Mouse (Mus musculus) inflammation-experienced regulatory T-cells, adult 6 months (primary cell): ENCODE results near the gene Atg4a-ps. TPM values are rescaled to one million over a fixed set of nuclear protein-coding genes. Genes with fewer than 3 reads are reported as not detected.
"Not testable (repeated sequence)": the region's sequence is repeated elsewhere in the genome, so short reads cannot be mapped to it uniquely, and the experiment has no call there.

Source experiments
- ATAC-seq: one replicate; pipeline ENCODE4 v1.8.0; 2017
- polyA plus RNA-seq, 3 experiments: library from polyadenylated mRNA; unstranded; fragments of 100-300 nt; shearing (Covaris generic); gene quantifications; one replicate each; pipeline ENCODE4 v1.2.1; 2017

Atg4a-ps gene
- polyA plus RNA-seq = 1 to 10 TPM; 1.3 to 3.6 (median 2.6) TPM

- not testable (repeated sequence) for ATAC-seq
These were observed at the start of gene Atg4a-ps for GRCm38 (mm10) chr3:103645968-103646367. Atg4a-ps (minus strand) TSS chr3:103646068.

- no peak for ATAC-seq
These were observed 49.7 kb upstream of the Atg4a-ps start for GRCm38 (mm10) chr3:103695556-103695955.

- no peak for ATAC-seq
These were observed 44.6 kb upstream of the Atg4a-ps start for GRCm38 (mm10) chr3:103690506-103690905.

- no peak for ATAC-seq
These were observed 43.2 kb upstream of the Atg4a-ps start for GRCm38 (mm10) chr3:103689043-103689442.

GRCm38 (mm10) chr3:103683966-103684319 lies 38.1 kb upstream of the Atg4a-ps start:
- ATAC-seq = no peak

GRCm38 (mm10) chr3:103683234-103683965 lies 37.5 kb upstream of the Atg4a-ps start:
- ATAC-seq = no peak

- ATAC-seq = no peak
These were observed 36.6 kb upstream of the Atg4a-ps start for GRCm38 (mm10) chr3:103682473-103682872.

- ATAC-seq = no peak
These were observed 32.9 kb upstream of the Atg4a-ps start for GRCm38 (mm10) chr3:103678811-103679210.

GRCm38 (mm10) chr3:103672716-103673115 lies 26.8 kb upstream of the Atg4a-ps start:
- no peak for ATAC-seq

- no peak for ATAC-seq
These were observed 26.2 kb upstream of the Atg4a-ps start for GRCm38 (mm10) chr3:103672113-103672512.

- no peak for ATAC-seq
These were observed 17.5 kb upstream of the Atg4a-ps start for GRCm38 (mm10) chr3:103663385-103663784.

GRCm38 (mm10) chr3:103661714-103662113 lies 15.8 kb upstream of the Atg4a-ps start:
- ATAC-seq = no peak

- ATAC-seq = no peak
These were observed 14.1 kb upstream of the Atg4a-ps start for GRCm38 (mm10) chr3:103660012-103660411.

- ATAC-seq = no peak
These were observed 4.5 kb upstream of the Atg4a-ps start for GRCm38 (mm10) chr3:103650406-103650805.

GRCm38 (mm10) chr3:103649716-103650115 lies 3.8 kb upstream of the Atg4a-ps start:
- no peak for ATAC-seq

GRCm38 (mm10) chr3:103648486-103648885 lies 2.6 kb upstream of the Atg4a-ps start:
- no peak for ATAC-seq

- no peak for ATAC-seq
These were observed 1.4 kb upstream of the Atg4a-ps start for GRCm38 (mm10) chr3:103647164-103647867.

- no peak for ATAC-seq
These were observed 4.6 kb downstream of the Atg4a-ps start for GRCm38 (mm10) chr3:103641301-103641700.

GRCm38 (mm10) chr3:103640226-103640803 lies 5.6 kb downstream of the Atg4a-ps start:
- no peak for ATAC-seq

- ATAC-seq = no peak
These were observed 8.2 kb downstream of the Atg4a-ps start for GRCm38 (mm10) chr3:103637641-103638040.

- ATAC-seq = no peak
These were observed 11.6 kb downstream of the Atg4a-ps start for GRCm38 (mm10) chr3:103634256-103634655.

GRCm38 (mm10) chr3:103633831-103634230 lies 12.0 kb downstream of the Atg4a-ps start:
- no peak for ATAC-seq

GRCm38 (mm10) chr3:103633124-103633523 lies 12.7 kb downstream of the Atg4a-ps start:
- ATAC-seq = no peak

GRCm38 (mm10) chr3:103627661-103628060 lies 18.2 kb downstream of the Atg4a-ps start:
- no peak for ATAC-seq
